Mouse (Mus musculus): ENCODE measurements around the gene Garnl3.

Gene Garnl3

DNA sequence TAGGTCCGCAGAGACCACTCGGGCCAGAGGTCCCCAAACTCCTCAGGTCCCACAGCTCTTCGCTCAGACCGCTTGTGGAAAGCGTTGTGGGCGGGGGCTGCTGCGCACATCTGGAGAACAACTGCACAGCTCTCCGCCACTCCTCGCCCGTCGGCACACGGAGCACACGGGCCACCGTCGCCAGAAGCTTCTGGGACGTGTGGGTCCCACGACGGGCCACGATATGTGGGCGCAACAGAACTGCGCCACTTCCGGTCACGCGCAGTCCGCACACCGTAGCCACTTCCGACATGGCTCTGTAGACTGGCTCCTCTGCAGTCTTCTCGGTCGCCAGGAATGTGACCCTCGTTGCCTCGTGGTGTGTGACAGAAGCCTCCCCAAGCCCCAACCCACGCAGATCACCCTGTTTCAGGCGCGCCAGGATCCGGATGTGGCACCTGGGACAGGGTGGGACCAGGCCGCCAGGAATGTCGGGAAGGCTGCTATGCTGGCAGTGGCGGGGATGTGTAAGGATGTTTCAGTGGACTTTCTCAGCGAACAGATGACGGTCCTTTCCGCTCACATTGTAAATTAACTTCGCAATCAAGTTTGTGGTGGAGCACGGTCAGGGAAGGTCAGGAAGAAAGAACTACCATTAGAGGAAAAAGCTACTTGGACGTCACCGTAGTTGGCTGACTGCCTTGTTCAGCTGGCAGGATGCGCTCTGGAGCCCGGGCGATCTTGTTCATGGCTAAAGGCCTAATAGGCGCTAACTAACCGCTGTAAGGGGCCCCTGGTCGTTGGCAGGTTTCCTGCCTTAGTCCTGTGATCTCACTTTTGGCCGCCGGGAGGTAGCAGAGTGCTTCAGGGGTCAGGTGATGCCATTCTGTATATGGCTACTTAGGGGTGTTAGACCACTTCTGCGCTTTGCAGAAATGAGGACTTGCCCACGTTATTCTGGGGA is 164.5 kb downstream of the Garnl3 start:
- peak; percentile 92 for DNase-seq

DNA sequence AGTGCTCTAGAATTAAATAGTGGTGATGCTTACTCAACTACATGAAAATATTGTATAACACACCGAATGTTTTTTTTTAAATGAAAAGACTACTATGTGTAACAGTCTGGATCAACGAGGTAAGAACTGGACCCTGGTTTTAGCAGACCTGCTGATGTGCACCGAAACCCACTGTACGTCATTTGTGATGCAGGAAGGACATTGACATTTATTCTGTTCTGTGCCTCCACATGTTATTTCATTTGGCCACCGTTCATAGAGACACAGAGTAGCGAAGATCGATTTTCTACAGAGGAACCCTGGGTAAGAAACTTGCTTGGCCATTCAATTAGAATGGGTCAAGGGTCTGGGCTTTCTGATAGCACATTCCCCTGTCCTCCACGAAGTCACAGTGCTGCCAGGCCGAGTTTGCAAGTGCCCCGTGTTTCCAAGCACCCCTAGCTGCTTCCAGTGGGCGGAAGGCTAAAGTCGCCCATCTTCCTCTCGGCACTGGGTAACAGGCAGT is 165.2 kb downstream of the Garnl3 start:
- no peak for DNase-seq

DNA sequence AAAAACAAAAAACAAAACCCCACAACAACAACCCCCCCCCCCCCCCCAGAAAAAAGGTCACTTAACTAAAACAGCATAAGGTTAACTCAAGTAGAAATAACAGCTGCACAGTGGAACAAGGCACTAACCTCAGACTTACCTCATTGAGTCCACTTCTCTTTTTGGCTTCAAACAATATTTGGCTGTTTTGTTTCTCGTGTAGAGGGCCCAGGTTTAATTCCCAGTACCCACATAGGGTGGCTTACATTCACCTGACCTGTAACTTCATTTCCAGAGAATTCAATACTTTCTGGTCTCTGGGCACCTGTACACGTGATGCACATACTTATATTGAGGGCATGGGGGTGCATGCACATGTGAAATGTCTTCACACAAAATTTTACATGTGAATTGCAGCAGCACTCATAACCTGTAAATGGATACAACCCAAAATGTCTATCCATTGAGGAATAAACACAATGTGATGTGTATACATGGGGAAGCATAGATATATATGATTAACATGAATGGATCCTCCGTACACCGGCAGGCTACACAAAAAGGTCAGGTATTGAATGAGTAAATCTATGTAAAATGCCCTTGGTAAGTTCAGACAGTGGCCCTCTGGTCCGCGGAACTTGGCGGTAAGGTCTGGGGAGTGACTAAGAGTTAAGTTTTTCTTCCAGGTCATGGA is 165.8 kb downstream of the Garnl3 start:
- DNase-seq = no peak

DNA sequence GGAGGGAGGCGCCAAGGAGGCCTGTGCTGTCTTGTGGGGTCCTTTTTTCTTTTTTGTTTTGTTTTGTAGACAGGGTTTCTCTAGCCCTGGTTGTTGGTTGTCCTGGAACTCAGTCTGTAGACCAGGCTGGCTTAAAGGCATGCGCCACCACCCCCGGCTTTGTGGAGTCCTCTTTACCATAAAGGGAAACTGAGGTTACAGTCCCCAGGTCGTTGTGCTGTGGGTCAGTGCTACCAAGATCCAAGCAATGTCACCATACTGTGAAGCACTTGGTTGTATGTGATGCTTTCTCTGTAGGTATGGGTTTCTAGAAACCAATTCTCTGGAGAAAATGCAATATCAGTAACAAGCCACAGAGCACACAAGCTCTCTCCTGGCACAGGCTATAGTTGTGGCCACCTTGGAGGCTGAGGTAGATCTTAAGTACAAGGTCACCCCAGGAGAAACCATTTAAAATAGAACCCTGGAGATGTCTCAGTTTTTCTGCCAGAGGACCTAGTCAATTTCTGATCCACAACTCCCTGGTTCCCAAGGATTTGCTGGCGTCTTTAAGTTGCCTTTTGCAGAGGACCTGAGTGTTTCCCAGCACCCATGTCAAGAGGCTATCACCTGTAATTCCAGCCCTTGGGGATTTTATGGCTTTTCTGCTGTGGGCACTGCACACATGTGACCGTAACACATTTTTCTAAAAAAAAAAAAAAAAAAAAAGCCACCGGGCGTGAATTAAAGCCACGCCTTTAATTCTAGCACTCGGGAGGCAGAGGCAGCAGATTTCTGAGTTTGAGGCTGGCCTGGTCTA is 166.6 kb downstream of the Garnl3 start:
- no peak for DNase-seq

DNA sequence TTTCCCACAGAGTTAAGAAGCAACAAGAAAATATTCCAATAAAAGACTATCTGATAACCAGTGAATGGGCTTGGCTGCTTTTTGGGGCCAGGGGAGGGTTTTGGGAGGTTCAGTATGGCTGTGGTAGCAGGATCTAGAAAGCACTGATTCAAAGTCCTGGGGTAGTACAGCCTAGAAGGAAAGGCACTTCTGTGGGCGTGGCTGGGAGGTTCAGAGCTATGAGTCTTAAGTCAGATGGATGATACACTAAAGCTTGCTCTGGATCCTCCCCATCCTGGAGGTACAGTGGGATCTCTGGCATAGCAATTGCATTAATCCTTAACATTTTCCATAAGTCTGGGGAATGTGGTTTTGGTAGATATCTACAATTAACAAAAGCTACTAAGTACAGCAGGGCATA is 167.5 kb downstream of the Garnl3 start:
- DNase-seq = no peak

- no peak for DNase-seq
Observed at GRCm38 (mm10) chr2:32963544-32963943, 167.9 kb downstream of the Garnl3 start.

DNA sequence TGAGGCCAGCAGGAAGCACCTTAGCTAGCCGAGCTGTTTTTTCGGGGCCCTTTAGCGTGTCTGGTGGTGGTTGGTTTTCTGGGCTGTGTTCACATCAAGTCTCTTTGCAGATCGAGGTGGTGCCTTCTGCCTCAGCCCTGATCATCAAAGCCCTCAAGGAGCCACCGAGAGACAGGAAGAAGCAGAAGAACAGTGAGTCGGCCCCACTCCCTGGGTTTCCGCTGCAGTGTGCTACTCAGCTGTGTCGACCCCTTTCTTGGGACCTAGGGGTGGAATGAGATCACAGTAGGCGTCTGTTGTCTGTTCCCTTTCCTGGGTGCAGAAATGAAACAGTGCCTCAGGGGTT is 168.6 kb downstream of the Garnl3 start:
- DNase-seq = no peak

- DNase-seq = no peak
Observed at GRCm38 (mm10) chr2:32962062-32962874, 169.2 kb downstream of the Garnl3 start.

- DNase-seq = peak; percentile 96
Observed at GRCm38 (mm10) chr2:32961192-32961995, 170.1 kb downstream of the Garnl3 start, which contains the start of the genes Rpl12 and Lrsam1. Rpl12 (plus strand) TSS chr2:32961559. Lrsam1 (minus strand) TSS chr2:32961614.

DNA sequence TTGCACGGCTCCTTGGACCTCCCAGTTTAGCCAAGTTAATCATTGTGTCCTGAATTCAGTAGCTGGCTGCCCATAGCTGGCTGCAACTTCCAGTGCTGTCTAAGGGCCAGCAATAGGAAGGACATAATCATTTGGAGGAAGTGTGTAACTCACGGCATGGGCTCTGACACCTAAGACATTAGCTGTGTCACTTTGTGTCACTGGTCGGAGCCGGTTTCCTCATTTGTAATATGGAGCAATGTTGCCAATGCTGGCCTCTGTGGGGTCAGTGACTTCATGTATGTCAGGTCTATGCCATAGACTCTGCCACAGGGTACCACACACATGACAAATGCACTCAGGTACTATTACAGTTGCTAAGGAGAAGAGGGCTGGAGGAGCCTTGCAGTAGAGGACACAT is 171.2 kb downstream of the Garnl3 start:
- DNase-seq = no peak

DNA sequence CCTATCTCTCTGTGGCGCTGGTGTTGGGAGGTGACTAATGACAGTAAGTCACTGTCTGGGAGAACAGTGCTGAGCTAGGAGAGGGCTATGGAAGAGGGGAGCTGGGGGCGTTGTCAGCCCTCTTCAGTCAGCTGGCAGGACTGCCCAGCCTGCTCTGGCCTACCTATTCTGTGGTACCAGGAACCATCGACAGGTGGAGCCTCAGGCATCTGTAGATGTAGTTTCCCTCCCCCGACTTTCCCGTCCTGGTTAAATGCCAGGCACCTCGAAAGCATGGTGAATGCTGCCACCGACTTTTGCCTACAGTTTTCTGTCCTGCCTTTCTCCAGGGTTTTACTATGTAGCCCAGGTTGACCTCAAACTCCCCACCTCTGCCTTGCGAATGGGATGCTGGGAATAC is 174.1 kb downstream of the Garnl3 start:
- peak; percentile 44 for DNase-seq

DNA sequence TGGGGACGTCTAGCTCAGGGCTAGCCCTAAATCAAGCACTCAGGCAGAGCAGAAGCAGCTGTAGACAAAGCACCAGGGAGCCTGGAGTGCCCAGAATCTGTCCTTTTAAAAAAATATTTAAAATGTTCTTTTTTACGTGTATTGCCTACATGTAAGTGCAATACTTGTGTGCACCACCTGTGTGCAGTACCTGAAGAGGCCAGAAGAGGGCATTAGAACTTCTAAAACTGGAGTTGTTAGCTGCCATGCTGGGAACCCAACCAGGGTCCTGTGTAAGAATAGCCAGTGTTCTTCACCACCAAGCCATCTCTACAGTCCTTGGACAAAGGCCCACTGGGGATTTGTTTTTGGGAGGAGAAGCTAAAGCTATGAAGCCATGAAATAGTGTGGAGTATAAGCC is 176.9 kb downstream of the Garnl3 start:
- DNase-seq = no peak

DNA sequence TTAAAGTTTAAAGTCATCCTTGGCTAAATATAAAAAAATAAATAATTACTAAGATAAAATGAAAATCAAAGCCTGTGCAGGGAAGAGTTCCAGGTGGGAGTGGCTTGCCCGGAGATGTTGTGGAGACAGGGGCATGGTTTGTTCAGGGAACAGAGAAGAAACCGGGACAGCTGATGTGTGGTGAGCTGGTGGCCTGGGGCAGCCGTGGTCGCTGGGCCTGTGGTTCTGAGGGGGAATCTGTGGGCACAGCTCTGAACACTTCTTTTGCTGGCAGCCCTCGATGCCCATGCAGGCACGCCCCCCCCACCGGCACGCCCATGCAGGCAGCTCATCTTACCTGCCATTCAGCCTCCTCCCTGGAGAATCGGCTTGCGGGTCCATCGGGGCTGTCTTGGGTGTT is 184.0 kb downstream of the Garnl3 start:
- DNase-seq = no peak

- DNase-seq = no peak
Observed at GRCm38 (mm10) chr2:32940483-32940882, 191.0 kb downstream of the Garnl3 start.

DNA sequence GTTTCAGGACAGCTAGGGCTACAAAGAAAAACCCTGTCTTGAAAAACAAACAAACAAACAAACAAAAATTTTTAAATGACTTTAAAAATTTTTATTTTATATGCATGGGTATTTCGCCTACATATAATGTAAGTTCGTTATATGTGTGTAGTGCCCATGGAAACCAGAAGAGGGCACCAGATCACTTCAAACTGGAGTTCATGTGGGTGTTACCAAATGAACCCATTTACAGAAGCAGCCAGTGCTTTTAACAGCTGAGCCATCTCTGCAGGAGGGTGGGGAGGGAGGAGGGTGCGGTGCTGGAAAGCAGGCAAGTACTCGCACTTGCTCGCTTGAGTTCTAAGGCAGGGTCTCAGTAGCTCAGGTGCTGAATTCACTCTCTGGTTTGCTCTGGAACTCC is 192.0 kb downstream of the Garnl3 start:
- peak; percentile 53 for DNase-seq

- DNase-seq = no peak
Observed at GRCm38 (mm10) chr2:32938741-32939140, 192.7 kb downstream of the Garnl3 start.

Data from kidney, postnatal 14 days (tissue).